Mouse (Mus musculus) testis, postnatal 10 days (tissue): Measurements from ENCODE around the gene N6amt1.
A peak's percentile ranks its signal among the peaks of the same experiment; 100 is the strongest.

Experiments
- DNase-seq: peaks from one replicate; pipeline ENCODE4 v3.0.0; 2021; ENCODE audit warnings: low spot score

The N6amt1 gene

DNA sequence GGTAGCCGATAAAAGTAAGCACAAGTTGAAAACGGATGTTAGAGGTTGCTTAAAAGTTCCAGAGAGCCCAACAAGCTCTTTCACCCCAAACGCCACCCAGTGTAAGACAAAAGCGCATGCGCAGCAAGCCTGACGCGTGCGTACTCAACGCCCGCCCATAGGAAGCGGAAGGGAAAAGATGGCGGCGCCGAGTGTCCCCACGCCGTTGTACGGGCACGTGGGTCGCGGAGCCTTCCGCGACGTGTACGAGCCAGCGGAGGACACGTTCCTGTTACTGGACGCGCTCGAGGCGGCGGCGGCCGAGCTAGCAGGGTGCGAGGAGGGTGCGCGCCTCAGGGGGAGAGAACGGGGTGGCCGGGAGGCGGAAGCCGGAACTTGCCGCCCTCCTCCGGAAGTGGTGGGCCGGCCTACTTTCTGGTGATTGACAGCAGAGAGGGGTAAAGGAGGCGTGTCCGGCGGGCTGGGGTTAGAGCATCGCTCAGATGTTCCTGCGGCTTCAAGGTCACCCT is at the start of gene N6amt1:
TSS of gene N6amt1 (plus strand) at position 111 of the 509 bp plus-strand sequence.
- DNase-seq: peak; percentile 93

DNA sequence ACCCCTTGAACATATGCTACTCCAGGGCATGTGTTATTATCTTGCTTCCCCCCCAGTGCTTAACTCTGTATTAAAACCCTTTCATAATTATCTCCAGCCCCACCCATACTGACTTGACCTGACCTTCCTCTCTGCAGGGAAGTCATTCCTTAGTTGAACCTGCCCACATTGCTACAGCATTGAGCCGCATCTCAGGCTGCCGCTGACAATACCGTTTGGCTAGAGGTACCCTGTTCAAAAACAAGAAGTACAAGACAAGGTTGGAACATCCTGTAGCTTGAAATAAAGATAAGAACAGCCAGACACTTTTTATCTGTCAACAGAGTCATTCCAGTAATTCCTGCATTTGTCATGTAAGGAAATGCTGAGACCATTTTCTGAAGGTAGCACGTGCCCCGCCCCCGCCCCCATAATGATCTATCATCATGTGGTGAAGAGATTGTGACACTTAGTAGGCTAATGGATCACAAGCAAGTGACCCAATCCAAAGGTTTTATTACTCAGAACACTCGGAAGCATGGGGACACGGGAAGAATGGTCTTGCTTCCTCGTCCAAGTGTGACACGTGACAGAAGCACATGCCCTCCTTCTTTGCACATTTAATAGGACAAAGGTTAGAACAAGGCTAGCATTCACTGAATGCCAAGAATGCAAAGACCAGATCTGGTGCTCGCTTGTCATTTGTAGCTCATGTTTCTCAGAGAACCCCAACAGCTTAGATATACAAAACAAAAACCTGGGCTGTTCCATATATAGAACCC is 48.6 kb upstream of the N6amt1 start:
- DNase-seq: no peak

DNA sequence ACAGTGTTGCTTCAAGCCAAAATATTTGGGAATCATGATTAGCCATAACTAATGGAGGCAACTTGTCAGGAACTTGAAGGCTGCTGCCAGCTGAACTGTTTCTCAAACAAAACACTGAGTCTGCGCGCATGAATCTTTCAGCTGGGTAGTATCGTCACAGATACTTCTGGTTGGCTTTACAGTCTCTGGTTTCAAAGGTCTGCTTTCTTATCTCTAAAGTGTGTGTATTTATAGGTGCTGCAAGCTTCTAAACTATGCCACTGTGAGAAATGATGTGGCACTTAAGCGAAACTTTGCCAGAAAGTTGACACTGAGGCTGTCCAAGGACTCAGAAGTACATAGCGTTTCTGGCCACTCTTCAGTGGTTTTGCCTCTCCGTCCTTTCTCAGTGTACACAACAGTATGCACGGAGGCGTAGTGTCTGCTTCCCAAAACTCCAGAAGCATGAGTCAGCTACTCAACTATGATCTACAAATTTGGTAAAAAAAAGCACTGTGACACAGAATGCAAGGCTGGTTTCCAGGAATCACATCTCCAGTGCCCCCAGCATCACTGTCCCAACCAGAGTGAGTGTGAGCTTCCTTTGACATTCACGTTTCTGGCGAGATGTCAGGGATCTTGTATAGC is 46.8 kb upstream of the N6amt1 start:
- no peak for DNase-seq

DNA sequence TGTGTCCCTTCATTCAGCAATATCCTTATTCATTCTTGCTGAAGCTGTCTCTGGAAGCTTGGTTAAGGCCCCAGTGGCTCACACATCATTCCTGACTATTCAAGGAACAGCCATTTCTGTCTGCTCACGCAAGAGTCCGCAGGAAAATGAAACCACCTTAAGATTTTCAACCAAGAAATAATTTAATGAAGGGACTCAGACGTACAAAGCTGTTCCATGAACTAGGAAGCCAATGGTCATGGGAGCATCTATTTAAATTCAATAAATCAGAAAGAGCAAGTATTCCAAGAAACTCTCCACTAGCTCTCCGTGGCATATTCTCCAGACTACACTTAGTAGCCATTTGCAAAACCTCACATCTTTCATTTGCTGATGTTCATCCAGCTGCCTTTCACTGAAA is 43.3 kb upstream of the N6amt1 start:
- DNase-seq: no peak

DNA sequence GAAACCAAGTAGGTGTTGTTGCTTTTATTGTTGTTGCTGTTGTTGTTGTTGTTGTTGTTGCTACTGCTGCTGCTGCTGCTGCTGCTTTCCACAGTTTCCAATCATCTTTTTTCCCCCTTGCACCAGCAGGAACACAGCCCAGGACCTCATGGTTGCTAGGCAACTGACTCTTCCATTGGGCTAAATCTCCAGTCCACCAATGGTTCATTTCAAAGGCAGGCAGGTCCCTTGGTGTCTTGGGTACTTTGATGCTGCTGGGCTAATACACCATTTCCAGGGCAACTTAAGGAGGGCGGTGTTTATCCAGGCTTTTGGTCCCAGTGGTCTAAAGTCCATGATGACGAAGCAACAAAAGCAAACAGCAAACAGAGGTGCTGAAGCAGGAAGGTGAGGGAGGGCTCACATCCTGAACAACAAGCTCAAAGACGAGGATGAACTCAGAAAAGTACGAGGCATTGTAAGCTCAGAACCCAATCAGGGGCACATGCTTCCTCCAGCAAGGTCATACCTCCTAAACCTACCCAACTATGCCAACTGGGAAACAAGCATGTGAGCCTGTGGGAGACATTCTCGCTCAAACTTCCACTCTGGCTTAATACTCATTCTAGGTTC is 35.7 kb upstream of the N6amt1 start:
- no peak for DNase-seq

DNA sequence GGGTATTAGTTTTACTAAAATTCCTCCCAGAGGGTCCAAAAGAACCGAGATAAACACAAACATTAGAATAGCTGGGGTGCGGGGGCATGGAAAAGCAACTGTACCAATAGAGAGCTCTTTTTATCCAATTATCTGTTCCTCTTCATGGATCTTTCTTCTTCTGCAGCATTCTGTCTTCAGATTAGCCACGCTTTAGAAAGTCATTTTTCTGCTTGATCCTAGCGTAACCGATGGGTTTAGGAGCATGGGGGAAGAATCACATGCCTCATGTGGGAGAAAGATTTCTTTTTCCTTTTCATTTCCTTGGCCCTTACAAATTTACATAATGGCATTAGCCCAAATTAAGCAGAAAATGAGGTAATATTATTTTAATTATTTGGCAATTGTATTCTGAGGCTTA is 35.0 kb upstream of the N6amt1 start:
- no peak for DNase-seq

DNA sequence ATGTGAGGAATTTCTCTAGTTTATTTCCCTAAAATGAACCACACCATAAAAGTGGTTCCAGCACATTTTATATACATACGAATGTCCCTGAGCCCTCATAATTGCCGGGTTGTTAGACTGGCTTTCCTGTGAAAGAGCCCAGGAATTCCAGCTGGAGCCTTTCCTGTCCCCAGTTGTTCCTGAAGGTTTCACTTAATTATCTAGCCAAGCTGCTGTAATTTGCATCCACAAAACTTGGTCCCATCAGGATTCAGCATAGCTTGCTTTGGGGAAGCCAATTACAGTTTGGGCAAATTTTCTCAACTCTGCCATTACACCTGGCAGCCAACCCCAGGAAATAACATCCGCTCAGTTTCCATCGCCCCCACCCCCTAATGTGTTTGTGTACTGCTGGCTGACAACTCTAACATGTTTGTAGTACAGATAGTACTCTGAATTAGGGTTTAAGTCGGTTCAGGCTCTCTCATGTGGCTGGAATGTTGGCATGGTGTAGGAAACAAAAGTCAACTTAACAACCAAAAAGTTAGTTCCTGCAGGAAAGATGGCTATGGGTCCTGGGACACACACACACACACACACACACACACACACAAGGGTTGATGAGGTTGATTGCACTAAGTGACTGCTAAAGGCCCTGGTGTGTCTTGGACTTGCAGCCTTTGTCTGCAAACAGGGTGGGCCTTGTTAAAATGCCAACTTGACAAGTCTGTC is 34.3 kb upstream of the N6amt1 start:
- DNase-seq: no peak

DNA sequence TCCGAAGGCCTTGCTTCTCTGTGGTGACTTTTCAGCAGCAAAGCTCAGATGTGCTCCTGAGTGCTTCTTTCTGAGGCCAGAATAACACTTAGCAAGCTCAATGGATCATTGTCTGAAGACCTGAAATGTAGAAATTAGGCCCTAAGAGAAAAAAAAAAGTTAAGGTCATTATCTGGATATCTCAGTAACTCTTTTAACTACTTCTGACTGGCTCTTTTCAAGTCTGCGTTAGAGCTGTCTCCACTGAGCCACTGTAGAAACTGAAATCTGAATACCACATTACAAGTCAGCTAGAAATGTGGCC is 33.8 kb upstream of the N6amt1 start:
- DNase-seq: no peak

DNA sequence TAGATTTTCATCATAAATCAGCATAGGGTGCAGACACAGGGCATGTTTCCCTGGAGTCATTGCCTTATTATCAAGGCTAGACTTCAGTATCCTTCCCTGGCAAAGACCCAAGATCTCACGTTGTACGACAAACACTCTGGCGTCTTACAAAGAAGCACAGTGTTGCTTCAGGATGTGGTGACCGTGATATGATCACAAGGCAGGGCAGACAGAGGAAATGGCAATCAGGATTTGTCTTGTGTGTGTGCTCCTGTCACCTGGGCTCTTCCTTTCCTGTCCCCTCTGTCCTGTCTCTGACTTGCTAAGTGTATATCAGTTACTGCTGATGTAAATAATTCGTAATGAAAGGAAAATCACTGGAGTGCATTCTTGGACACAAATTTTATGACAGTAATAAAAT is 29.4 kb upstream of the N6amt1 start:
- DNase-seq: no peak

DNA sequence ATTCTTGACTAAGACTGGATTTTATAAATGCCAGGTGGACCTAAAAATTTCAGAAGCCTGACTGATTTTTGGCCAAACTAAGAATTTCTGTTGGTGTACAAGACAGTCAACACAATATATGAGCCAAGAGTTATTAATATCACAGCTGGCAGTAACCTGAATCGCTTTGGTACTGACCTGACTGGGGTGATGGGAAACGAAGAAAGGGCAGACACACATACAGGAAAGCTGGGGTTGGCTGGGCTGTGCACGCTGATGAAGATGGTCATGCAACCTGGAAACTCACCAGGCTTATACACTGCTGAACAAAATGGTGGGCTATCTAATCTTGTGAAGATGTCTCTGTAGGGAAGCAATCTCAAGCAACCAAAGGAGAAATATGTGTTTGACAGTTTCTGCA is 24.0 kb upstream of the N6amt1 start:
- DNase-seq: no peak

DNA sequence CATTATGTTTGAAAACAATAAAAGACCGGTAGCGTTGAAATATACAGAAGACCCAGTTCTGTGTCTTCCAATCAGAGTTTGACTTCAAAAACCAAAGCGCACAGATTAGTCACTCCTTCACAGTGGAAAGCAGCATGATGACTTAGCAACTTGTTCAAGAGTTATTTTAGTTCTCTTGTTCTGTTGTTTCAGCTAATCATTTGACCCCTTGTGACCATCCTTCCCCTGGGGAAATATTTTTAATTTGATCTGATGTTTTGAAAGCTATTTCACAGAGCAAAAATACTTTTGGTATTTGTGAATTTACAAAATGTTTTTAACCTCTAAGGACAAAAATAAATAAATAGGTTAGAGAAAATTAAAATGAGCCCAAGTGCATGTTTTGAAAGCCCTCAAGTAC is 19.2 kb upstream of the N6amt1 start:
- DNase-seq: no peak

DNA sequence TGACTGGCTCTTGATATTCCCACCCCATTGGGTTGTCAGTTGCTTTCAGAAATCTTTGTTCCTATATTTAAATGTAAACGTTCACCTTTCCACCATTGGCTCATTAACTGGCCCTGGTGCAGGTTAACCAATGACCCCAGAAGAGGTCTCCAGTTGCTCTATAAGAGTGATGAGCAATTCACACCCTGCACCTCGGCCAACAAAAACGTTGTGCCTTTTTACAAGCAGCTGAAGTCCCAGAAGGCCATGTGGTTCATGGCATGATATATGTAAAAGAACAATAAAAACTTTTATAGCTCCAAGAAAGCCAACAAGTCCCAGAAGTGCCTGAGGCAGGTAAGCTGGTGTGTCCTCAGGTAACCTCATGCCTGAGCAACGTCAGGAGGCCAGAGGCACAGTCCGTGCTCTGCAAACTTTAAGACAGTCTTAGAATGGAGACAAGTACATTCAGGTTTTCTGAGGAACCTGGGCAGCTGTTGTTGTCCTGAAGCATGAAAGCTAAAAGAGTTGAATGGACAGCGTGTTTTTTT is 12.9 kb upstream of the N6amt1 start:
- DNase-seq: no peak

DNA sequence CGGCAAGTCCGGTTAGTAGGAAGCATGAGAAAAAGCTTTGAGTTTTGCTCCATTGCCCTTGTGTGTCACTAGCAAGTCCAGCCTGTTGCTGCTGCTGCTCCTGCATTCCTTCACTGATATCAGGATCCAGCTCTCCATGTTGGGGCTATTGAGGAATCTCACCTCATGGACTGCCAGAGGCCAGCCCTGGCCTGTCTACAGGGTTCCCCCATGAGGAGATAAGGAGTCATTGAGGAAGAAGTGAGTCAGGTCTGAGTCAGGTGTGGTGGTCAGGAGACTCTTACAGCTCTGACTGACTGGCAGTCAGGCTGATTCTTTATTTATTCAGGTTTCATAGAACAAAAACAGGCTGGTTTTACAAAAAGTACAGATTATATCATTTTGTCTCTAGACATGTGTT is 5.9 kb upstream of the N6amt1 start:
- DNase-seq: no peak

DNA sequence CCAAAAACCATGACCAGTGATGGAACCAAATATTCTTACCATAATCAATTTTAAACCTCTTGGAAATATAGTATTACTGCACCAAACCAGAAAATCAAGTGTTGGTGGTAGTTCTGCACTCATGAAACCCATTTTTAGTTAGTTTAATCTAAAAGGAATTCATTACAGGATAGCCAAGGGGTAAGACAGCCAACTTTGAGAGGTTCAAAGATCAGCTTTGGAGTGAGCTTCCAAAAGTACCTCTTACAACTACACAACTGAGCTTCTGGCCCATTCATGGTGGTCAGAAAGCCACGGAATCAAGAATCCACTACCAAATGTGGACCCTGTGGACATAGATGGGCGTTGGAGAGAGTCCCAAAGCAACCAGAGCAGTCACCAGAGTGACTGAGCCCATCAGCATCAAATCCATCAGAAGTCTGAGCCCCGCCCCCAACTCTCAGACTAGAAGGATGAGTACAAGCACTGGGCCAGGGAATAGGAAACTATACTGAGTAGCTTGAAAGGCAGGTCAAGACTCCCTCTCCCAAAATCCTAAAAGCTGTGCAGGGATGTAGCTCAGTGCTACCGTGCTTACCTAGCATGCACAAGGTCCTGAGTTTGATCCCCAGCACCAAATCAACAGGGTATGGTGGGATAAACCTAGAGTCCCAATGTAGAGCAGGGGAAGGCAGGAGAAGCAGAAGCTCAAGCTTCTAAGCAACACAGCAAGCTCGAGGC is 2.4 kb upstream of the N6amt1 start:
- no peak for DNase-seq

DNA sequence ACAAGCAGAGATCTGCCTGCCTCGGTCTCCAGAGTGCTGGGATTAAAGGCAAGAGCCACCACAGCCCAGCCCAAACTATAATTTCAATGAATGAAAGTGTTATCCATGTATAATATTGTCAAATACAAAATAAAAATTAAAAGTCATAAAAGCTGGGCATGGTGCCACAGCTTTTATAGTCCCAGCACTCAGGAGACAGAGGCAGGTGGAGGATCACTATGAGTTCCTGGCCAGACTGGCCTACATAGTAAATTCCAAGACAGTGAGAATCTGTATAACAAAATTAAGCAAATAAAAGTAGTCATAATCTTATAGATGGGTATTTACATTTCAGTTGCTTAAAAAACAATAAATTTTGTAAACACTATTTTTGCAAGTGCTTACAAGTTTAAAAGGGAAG is 380 bp upstream of the N6amt1 start:
- no peak for DNase-seq

DNA sequence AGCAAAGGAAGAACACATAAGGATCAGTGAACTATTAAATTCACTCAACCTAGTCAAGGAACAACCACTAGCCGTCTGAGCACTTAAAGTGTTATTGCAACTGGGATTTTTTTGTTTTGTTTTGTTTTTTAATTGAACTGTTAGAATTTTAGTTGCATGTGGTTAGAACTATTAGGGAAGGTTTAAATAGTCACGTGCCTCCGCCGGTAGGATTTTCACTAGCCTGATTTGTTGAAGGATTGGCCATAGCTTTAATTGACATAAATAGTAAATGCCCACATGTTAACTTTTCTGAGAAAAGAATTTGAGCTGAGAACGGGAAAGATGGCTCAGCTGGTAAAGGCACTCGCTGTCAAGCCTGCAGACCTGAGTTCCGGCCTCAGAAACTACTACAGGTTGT is 763 bp downstream of the N6amt1 start:
- DNase-seq: no peak

DNA sequence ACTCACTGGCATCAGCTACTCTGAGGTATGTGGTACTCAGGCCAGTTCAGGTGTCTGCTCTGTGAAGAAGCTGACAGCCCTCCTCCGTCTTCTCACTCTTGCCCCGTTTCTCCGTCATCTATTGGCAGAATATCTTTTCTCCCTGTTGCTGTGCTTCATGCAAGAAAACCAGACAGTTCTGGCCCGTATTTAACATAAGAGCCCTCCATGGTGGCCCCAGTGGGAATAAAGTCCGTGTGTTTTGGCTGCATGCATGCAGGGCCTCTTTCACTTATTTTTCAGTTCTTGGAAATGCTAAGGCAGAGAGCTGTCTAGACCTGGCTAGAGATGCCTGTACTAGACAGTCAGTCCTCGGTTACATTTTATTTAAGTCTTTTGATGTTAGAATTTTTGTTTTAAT is 6.1 kb downstream of the N6amt1 start:
- no peak for DNase-seq

DNA sequence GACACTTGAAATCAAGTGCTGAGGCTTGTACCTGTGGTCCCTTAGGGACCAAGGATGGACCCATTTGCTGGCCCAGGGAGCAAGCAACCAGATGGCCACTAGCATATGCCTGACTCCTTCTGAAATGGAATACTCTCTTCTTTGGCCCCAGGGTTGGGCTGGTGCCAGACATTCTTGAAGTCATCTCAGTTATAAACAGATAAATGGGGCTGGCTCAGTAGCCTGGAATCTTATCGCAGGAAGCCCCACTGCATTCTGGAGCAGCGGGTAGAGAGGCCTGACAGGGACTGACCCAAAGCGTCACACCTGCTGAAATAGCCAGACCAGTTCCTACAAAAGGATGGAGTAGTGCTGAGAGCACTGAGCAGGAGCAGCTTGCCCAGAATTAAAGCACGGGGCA is 10.2 kb downstream of the N6amt1 start:
- DNase-seq: peak; percentile 60

DNA sequence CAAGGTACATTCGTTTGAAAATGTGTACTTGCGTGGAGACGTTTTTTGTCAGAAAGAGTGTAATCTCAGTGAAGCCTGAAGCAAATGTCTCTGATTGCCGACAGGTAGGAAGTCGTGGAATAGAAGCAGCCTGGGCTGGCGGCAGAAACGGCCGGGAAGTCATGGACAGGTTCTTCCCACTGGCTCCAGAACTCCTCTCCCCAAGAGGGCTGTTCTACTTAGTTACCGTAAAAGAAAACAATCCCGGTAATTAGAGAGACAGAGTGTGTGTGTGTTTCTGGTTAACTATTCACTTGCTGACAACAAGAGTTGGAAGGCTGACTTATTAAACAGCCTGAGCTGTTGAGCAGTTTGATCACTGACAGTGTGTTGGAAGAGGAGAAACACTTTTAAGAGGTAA is 12.1 kb downstream of the N6amt1 start:
- DNase-seq: no peak

DNA sequence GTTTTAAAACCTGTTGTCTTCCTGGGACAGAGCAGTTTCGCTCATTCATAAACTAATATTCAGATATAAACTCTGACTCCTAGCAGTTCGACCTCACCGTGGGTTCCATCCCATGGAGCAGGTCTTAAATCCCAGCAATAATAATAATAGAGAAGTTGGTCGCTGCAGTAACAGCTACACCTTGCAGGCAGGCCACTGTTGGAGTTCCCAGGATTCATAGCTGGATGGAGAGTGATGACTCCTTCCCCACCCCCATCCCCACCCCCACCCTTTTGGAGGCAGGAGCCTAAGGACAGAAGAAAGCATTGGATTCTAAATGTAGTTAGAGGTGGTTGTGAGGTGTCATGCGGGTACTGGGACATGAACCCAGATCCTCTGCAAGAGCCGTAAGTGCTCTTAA is 12.5 kb downstream of the N6amt1 start:
- no peak for DNase-seq

DNA sequence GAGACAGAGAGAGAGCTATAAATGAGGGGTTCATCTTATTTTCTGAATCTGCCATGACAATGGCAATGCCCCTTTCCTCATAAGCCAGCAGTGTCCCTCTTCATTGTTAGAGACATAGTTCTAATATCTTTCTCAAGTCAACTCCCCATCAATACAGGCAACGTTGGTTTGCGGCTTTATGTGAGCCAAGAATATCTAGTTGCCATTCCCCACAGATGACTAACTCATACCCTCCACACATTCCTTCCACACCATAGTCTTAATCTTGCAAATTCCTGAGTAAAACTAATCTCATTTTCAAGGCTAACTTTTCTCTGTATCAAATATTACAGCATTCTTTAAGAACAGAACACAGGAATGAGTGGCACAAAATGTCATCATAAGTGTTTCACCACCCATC is 29.0 kb downstream of the N6amt1 start:
- no peak for DNase-seq

DNA sequence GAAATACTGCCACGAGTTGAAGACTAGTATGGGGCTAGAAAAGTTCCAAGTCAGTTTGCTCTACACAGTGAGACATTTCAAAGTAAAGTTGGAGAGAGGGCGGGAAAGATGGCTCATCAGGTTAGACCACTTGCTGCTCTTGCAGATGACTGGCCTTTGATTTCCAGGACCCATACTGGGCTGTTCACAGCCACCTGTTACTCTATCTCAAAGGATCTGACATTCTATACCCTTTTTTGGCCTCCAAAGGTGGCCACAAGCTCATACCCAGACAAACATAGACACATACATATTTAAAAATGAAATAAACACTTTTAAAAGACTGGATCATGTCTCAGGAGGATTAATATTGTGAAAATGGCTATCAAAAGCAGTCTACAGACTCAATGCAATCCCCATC is 30.4 kb downstream of the N6amt1 start:
- no peak for DNase-seq
